Mouse (Mus musculus): Measurements from ENCODE around the gene Cers6.

GRCm38 (mm10) chr2:69015172-69015724 lies 154.0 kb downstream of the Cers6 start:
- TF ChIP-seq CTCF (IDR thresholded peaks at IDR 0.05; ENCODE audit: control insufficient read depth, insufficient read depth, low read length) (no peak), POLR2A (IDR thresholded peaks at IDR 0.05; ENCODE audit: borderline replicate concordance, control insufficient read depth, low read depth, low read length) (no peak)

Measured in bone marrow, adult 2 months (tissue).